Mouse (Mus musculus) right cerebral cortex, postnatal 25 days (tissue): Measurements from ENCODE around the gene Gpr19.

Source experiments
- DNase-seq: peaks from one replicate; pipeline ENCODE4 v3.0.0; 2022

The Gpr19 gene

GRCm38 (mm10) chr6:134898095-134898965, at the start of gene Gpr19:
Gene Gpr19 (minus strand): TSS chr6:134898578.
- peak; percentile 88 for DNase-seq

- peak; percentile 17 for DNase-seq
These were observed 49.1 kb upstream of the Gpr19 start for GRCm38 (mm10) chr6:134947311-134948087.

- no peak for DNase-seq
These were observed 48.5 kb upstream of the Gpr19 start for GRCm38 (mm10) chr6:134946858-134947257.

- no peak for DNase-seq
These were observed 47.7 kb upstream of the Gpr19 start for GRCm38 (mm10) chr6:134946054-134946453.

- DNase-seq = no peak
These were observed 45.5 kb upstream of the Gpr19 start for GRCm38 (mm10) chr6:134943759-134944407.

- no peak for DNase-seq
These were observed 41.4 kb upstream of the Gpr19 start for GRCm38 (mm10) chr6:134939781-134940180.

GRCm38 (mm10) chr6:134934305-134934704, 35.9 kb upstream of the Gpr19 start:
- DNase-seq = no peak

GRCm38 (mm10) chr6:134933207-134933558, 34.8 kb upstream of the Gpr19 start:
- DNase-seq = no peak

- no peak for DNase-seq
These were observed 34.3 kb upstream of the Gpr19 start for GRCm38 (mm10) chr6:134932486-134933206.

- DNase-seq = no peak
These were observed 32.8 kb upstream of the Gpr19 start for GRCm38 (mm10) chr6:134931146-134931545.

- no peak for DNase-seq
These were observed 32.0 kb upstream of the Gpr19 start for GRCm38 (mm10) chr6:134930383-134930782.

GRCm38 (mm10) chr6:134929926-134930325, 31.5 kb upstream of the Gpr19 start:
- no peak for DNase-seq

GRCm38 (mm10) chr6:134928889-134929310, 30.5 kb upstream of the Gpr19 start:
- peak; percentile 8 for DNase-seq

GRCm38 (mm10) chr6:134928096-134928888, 29.9 kb upstream of the Gpr19 start:
- peak; percentile 67 for DNase-seq

- no peak for DNase-seq
These were observed 29.3 kb upstream of the Gpr19 start for GRCm38 (mm10) chr6:134927595-134928095.

- peak; percentile 63 for DNase-seq
These were observed 28.6 kb upstream of the Gpr19 start for GRCm38 (mm10) chr6:134926803-134927594.

GRCm38 (mm10) chr6:134926338-134926705, 27.9 kb upstream of the Gpr19 start:
- no peak for DNase-seq

GRCm38 (mm10) chr6:134925673-134926337, 27.4 kb upstream of the Gpr19 start:
- DNase-seq = no peak

- DNase-seq = no peak
These were observed 25.9 kb upstream of the Gpr19 start for GRCm38 (mm10) chr6:134924262-134924661.

- no peak for DNase-seq
These were observed 25.3 kb upstream of the Gpr19 start for GRCm38 (mm10) chr6:134923670-134924069.
